Mouse (Mus musculus) limb, embryonic 12.5 days (tissue): ENCODE measurements around the gene Nudt14. TPM values are rescaled to one million over a fixed set of nuclear protein-coding genes. Genes with fewer than 3 reads are reported as not detected.
A peak's percentile ranks its signal among the peaks of the same experiment; 100 is the strongest.

ENCODE experiments used
- ATAC-seq: fragments of 200-750 bp; cut with Nextera tagmentation; 2 replicates; pipeline ENCODE4 v1.8.0; 2017; ENCODE audit warnings: low read depth, moderate TSS enrichment; ENCODE audit not compliant: insufficient number of reproducible peaks, insufficient read depth, low FRiP score, low TSS enrichment
- H3K27ac ChIP-seq: fragments of 300-500 bp; sonication (generic); 2 replicates; pipeline ENCODE4 v1.5.1; 2016; ENCODE audit warnings: mild to moderate bottlenecking, moderate library complexity
- H3K27me3 ChIP-seq: fragments of 300-500 bp; sonication (generic); 2 replicates; pipeline ENCODE4 v1.6.1; 2016; ENCODE audit warnings: mild to moderate bottlenecking, moderate library complexity
- H3K36me3 ChIP-seq: fragments of 300-500 bp; sonication (generic); 2 replicates; pipeline ENCODE4 v1.6.1; 2016; ENCODE audit warnings: mild to moderate bottlenecking, moderate library complexity
- H3K4me1 ChIP-seq: fragments of 300-500 bp; sonication (generic); replicated peaks from 2 replicates; pipeline ENCODE4 v1.6.1; 2016
- H3K4me2 ChIP-seq: fragments of 300-500 bp; sonication (generic); 2 replicates; pipeline ENCODE4 v1.6.1; 2016; ENCODE audit warnings: mild to moderate bottlenecking, moderate library complexity
- H3K4me3 ChIP-seq: fragments of 300-500 bp; sonication (generic); replicated peaks from 2 replicates; pipeline ENCODE4 v1.5.1; 2016; ENCODE audit warnings: mild to moderate bottlenecking
- H3K9ac ChIP-seq: fragments of 300-500 bp; sonication (generic); replicated peaks from 2 replicates; pipeline ENCODE4 v1.6.1; 2016; ENCODE audit warnings: mild to moderate bottlenecking, moderate library complexity
- H3K9me3 ChIP-seq: fragments of 300-500 bp; sonication (generic); 2 replicates; pipeline ENCODE4 v1.6.1; 2016; ENCODE audit warnings: mild to moderate bottlenecking, moderate library complexity
- WGBS: fragments of 180-500 bp; shearing (Covaris S2); methylation state at CpG from one replicate; pipeline ENCODE4 v1.1.7; 2016; 5-methylcytosine and 5-hydroxymethylcytosine counted together
- polyA plus RNA-seq: library from polyadenylated mRNA; unstranded; fragments of >200 nt; fragmentation: Nextera tagmentation; extraction: Ambion mirVana; gene quantifications from 2 replicates; pipeline ENCODE4 v1.2.1, GENCODE M21; 2016

The Nudt14 gene
- 81.6 and 95.2 TPM in 2 replicates for polyA plus RNA-seq

GRCm38 (mm10) chr12:112941776-112942713 lies at the start of gene Nudt14:
Gene Nudt14 (minus strand): TSS chr12:112942124.
- Histone ChIP-seq H3K4me1 (peaks cover 32% of the 10 kb centered on the region), H3K4me2 (peak within 1 kb of the TSS; percentile 74), H3K27me3 (no peaks in the 10 kb centered on the region), H3K4me3 (peak within 1 kb of the TSS; percentile 74), H3K9ac (peak within 1 kb of the TSS; percentile 80), H3K27ac (peak within 1 kb of the TSS; percentile 69), H3K36me3 (no peaks in the 10 kb centered on the region), H3K9me3 (no peaks in the 10 kb centered on the region)
- ATAC-seq = peak; percentile 71
- 2% methylated on average over 55 of the region's 58 CpGs for WGBS

- Histone ChIP-seq H3K4me3 (no peak overlapping the region), H3K27ac (no peak overlapping the region), H3K9ac (no peak overlapping the region), H3K27me3 (no peaks in the 10 kb centered on the region), H3K9me3 (no peaks in the 10 kb centered on the region), H3K4me1 (no peaks in the 10 kb centered on the region), H3K36me3 (peaks cover 66% of the 10 kb centered on the region), H3K4me2 (no peak overlapping the region)
- 85% methylated on average over 2 of the region's 2 CpGs for WGBS
- ATAC-seq = no peak
These were observed 49.5 kb upstream of the Nudt14 start for GRCm38 (mm10) chr12:112991444-112991843.

GRCm38 (mm10) chr12:112990706-112991405 lies 48.9 kb upstream of the Nudt14 start:
- ATAC-seq = no peak
- Histone ChIP-seq H3K4me2 (no peak overlapping the region), H3K27ac (no peak overlapping the region), H3K36me3 (peaks cover 66% of the 10 kb centered on the region), H3K27me3 (no peaks in the 10 kb centered on the region), H3K4me1 (no peaks in the 10 kb centered on the region), H3K9me3 (no peaks in the 10 kb centered on the region), H3K4me3 (no peak overlapping the region), H3K9ac (no peak overlapping the region)
- 93% methylated on average over 5 of the region's 5 CpGs for WGBS

GRCm38 (mm10) chr12:112987877-112988276 lies 46.0 kb upstream of the Nudt14 start:
- Histone ChIP-seq H3K27ac (no peak overlapping the region), H3K9me3 (no peaks in the 10 kb centered on the region), H3K9ac (no peak overlapping the region), H3K4me3 (no peak overlapping the region), H3K4me1 (no peaks in the 10 kb centered on the region), H3K27me3 (no peaks in the 10 kb centered on the region), H3K36me3 (peaks cover 82% of the 10 kb centered on the region), H3K4me2 (no peak overlapping the region)
- ATAC-seq = no peak
- 68% methylated on average over 6 of the region's 6 CpGs for WGBS

GRCm38 (mm10) chr12:112985346-112985745 lies 43.4 kb upstream of the Nudt14 start:
- Histone ChIP-seq H3K4me3 (no peak overlapping the region), H3K9me3 (no peaks in the 10 kb centered on the region), H3K9ac (no peak overlapping the region), H3K4me1 (no peaks in the 10 kb centered on the region), H3K36me3 (peaks cover 85% of the 10 kb centered on the region), H3K27ac (no peak overlapping the region), H3K4me2 (no peak overlapping the region), H3K27me3 (no peaks in the 10 kb centered on the region)
- no peak for ATAC-seq
- 93% methylated on average over 6 of the region's 6 CpGs for WGBS

GRCm38 (mm10) chr12:112982031-112982430 lies 40.1 kb upstream of the Nudt14 start:
- no peak overlapping the region for H3K9ac ChIP-seq
- WGBS = 94% methylated on average over 2 of the region's 2 CpGs

GRCm38 (mm10) chr12:112977156-112977555 lies 35.2 kb upstream of the Nudt14 start:
- peaks cover 14% of the 10 kb centered on the region for H3K4me1 ChIP-seq
- peak overlapping the region; percentile 89 for H3K9ac ChIP-seq
- H3K36me3 ChIP-seq = peaks cover 79% of the 10 kb centered on the region
- H3K27ac ChIP-seq = peak overlapping the region; percentile 90
- H3K9me3 ChIP-seq = no peaks in the 10 kb centered on the region
- H3K27me3 ChIP-seq = no peaks in the 10 kb centered on the region
- WGBS = 42% methylated on average over 12 of the region's 12 CpGs
- no peak for ATAC-seq
- H3K4me2 ChIP-seq = peak overlapping the region; percentile 79
- H3K4me3 ChIP-seq = peak overlapping the region; percentile 69

More at GRCm38 (mm10) chr12:112982031-112982430, 40.1 kb upstream of the Nudt14 start:
- Histone ChIP-seq H3K4me1 (peaks cover 9% of the 10 kb centered on the region), H3K36me3 (peaks cover 96% of the 10 kb centered on the region), H3K4me3 (no peak overlapping the region), H3K27me3 (no peaks in the 10 kb centered on the region), H3K4me2 (no peak overlapping the region), H3K27ac (no peak overlapping the region), H3K9me3 (no peaks in the 10 kb centered on the region)
- ATAC-seq = no peak

- WGBS = under 1% methylated on average over 80 of the region's 80 CpGs
- peak; percentile 89 for ATAC-seq
- Histone ChIP-seq H3K4me1 (peaks cover 14% of the 10 kb centered on the region), H3K9me3 (no peaks in the 10 kb centered on the region), H3K9ac (peak within 1 kb of the TSS; percentile 89), H3K27ac (peak within 1 kb of the TSS; percentile 90), H3K36me3 (peaks cover 79% of the 10 kb centered on the region), H3K4me3 (peak within 1 kb of the TSS; percentile 69), H3K27me3 (no peaks in the 10 kb centered on the region), H3K4me2 (peak within 1 kb of the TSS; percentile 79)
These were observed 34.6 kb upstream of the Nudt14 start, which contains the start of gene Btbd6 for GRCm38 (mm10) chr12:112976371-112977073. Gene Btbd6 (plus strand): TSS chr12:112976482.

- Histone ChIP-seq H3K9ac (no peak overlapping the region), H3K4me2 (no peak overlapping the region), H3K9me3 (no peaks in the 10 kb centered on the region), H3K27ac (no peak overlapping the region), H3K4me3 (no peak overlapping the region), H3K4me1 (peaks cover 14% of the 10 kb centered on the region), H3K36me3 (peaks cover 78% of the 10 kb centered on the region), H3K27me3 (no peaks in the 10 kb centered on the region)
- 89% methylated on average over 9 of the region's 9 CpGs for WGBS
- ATAC-seq = no peak
These were observed 32.8 kb upstream of the Nudt14 start for GRCm38 (mm10) chr12:112974736-112975135.

GRCm38 (mm10) chr12:112969616-112970015 lies 27.7 kb upstream of the Nudt14 start:
- H3K36me3 ChIP-seq = peaks cover 98% of the 10 kb centered on the region
- H3K4me2 ChIP-seq = no peak overlapping the region
- no peak for ATAC-seq
- no peak overlapping the region for H3K9ac ChIP-seq
- H3K4me1 ChIP-seq = no peaks in the 10 kb centered on the region
- H3K27me3 ChIP-seq = no peaks in the 10 kb centered on the region
- no peak overlapping the region for H3K4me3 ChIP-seq
- H3K27ac ChIP-seq = 0 out of 2 replicates have a peak overlapping the region, but pooled peaks have one; percentile 12
- WGBS = 92% methylated on average over 6 of the region's 6 CpGs
- H3K9me3 ChIP-seq = no peaks in the 10 kb centered on the region

GRCm38 (mm10) chr12:112968943-112969342 lies 27.0 kb upstream of the Nudt14 start:
- no peak for ATAC-seq
- H3K9me3 ChIP-seq = no peaks in the 10 kb centered on the region
- H3K36me3 ChIP-seq = peaks cover 98% of the 10 kb centered on the region
- H3K27ac ChIP-seq = no peak overlapping the region
- H3K4me2 ChIP-seq = no peak overlapping the region
- H3K4me1 ChIP-seq = no peaks in the 10 kb centered on the region
- H3K4me3 ChIP-seq = no peak overlapping the region
- no peaks in the 10 kb centered on the region for H3K27me3 ChIP-seq
- H3K9ac ChIP-seq = no peak overlapping the region
- 59% methylated on average over 8 of the region's 8 CpGs for WGBS
